Mouse (Mus musculus) induced T-regulatory cell, adult 2 months (primary cell): ENCODE measurements around the gene Gm15262.
A peak's percentile ranks its signal among the peaks of the same experiment; 100 is the strongest.
"Not testable (repeated sequence)": the region's sequence is repeated elsewhere in the genome, so short reads cannot be mapped to it uniquely, and the experiment has no call there.

ENCODE experiments used
- DNase-seq: peaks from one replicate; pipeline ENCODE4 v3.0.0-alpha.2; 2012; ENCODE audit warnings: low read depth

Gene Gm15262

GRCm38 (mm10) chrX:161287156-161287555 is at the start of gene Gm15262:
Gene Gm15262, plus strand, starts transcription at chrX:161287456.
- DNase-seq, result not testable (repeated sequence)

DNA sequence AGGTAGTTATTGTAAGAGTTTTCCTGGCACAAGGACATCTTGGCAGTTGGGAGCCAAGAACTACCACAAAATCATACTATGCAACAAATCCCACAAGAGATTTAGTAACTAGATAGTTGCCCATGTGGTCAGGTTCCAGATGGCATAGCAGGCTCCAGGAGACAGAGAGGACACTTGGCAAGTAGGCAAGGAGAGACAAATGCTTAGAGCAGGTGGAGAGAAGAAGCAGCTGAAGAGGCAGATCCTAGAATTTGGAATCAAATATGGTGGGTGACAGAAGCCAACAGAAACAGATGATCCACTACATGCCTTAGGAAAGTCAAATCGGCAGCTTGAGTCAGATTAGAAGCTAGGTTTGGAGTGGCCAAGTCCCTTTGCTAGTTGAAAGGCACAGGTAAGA is 20.9 kb downstream of the Gm15262 start:
- DNase-seq, result no peak

- DNase-seq, result no peak
These were observed 29.2 kb downstream of the Gm15262 start for GRCm38 (mm10) chrX:161316443-161316842.

DNA sequence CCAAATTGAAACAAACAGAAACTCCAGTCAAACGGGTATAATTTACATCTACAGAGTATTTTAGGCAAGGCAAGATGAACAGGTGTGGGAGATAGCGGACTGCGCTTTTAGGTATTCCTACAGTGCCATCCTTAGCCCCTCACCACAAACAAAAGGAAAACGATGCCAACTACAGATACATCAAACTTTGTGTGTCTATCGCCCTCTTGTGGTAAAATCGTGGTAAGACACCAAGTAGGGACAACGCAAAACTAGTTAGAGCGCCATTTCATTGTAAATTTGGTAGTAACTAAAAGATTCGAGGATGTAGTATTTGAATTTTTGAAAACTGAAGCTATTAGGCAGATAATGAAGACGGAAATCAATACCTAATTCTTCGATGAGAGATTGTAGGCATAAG is 83.7 kb downstream of the Gm15262 start:
- peak; percentile 3 for DNase-seq

GRCm38 (mm10) chrX:161371461-161371860 is 84.2 kb downstream of the Gm15262 start:
- no peak for DNase-seq

DNA sequence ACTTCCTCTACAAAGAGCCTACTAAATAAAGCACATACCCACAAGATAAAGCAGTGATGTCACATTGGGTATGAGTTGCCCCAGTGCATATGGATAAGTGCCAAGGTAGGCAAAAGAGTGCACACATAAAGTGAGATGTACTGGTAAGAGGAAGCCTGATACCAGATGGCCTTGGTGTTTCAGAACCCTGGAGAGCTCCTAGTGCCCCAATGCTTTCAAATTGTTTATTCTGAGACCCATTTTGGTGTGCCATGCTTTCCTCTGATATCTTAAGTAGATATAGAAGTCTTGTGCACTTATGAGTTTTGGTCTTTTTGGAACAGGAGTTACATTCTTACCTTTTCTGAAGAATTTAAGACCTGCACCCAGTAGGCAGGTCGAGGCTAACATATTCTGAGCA is 88.3 kb downstream of the Gm15262 start:
- no peak for DNase-seq

DNA sequence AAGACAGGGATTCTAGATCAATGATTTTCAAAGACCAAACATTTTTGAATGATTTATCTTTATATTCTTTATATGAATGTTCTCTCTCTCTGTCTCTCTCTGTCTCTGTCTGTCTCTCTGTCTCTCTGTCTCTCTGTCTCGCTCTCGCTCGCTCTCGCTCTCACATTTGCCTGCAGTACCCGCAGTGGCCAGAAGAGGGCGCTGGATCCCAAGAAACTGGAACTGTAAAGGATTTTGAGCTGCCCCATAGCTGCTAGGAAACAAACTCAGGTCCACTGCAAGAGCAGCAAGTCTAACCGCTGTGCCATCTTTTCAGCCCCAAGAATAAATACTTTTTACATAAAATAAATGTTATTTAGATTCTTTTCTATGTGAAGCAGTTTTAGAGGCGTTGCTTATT is 98.5 kb downstream of the Gm15262 start:
- DNase-seq, result peak; percentile 27

DNA sequence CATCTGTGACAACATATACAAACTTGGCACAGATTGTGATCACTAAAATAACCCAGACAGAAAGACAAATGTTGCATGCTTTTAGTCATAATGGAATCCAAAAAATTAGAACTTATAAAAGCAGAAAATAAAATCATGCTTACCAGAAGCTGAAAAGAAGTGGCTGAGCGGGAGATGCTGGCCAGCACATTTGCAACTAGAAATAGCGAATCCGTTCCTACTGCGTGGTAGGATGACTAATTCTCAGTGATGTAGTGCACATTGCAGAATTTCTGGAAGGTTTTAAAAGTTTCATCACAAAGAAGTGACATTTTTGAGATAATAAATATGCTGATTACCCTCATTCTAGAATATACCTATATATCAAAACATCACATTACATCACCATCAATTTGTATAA is 100.7 kb downstream of the Gm15262 start:
- DNase-seq, result no peak

DNA sequence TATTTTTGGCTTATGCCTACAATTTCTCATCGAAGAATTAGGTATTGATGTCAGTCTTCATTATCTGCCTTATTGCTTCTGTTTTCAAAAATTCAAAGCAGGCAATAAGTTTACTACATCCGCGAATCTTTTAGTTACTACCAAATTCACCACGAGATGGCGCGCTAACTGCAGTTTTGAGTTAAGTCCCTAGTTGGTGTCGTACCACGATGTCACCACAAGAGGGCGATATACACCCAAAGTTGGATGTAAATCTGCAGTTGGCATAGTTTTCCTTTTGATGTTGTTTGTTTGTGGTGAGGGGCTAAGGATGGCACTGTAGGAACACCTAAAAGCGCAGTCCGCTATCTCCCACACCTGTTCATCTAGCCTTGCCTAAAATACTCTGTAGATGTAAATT is 111.9 kb downstream of the Gm15262 start:
- DNase-seq, result peak; percentile 79

GRCm38 (mm10) chrX:161411151-161411550 is 123.9 kb downstream of the Gm15262 start:
- no peak for DNase-seq
